8 mouse cellular contexts compared by ENCODE assay signal in genomic region chr11:79962877-79963183, GRCm38 (mm10). TPM values are rescaled to one million over a fixed set of nuclear protein-coding genes. Genes with fewer than 3 reads are reported as not detected.
DNase-seq lines count a peak whose midpoint lies in the region; ATAC-seq and TF ChIP-seq lines count a peak whose summit lies in the region.

No protein-coding gene starts in this region.

- TF ChIP-seq CTCF in olfactory bulb, adult 2 months (IDR thresholded peaks at IDR 0.05; ENCODE audit: insufficient read depth, low read depth, low read length) = no peak

- no peak overlapping the region for H3K27ac ChIP-seq in lung, embryonic 15.5 days
- H3K27ac ChIP-seq in limb, embryonic 13.5 days = no peak overlapping the region
- no peak overlapping the region; the same call in 1 of the 2 replicates for H3K27ac ChIP-seq in olfactory bulb, adult 2 months (ENCODE audit: insufficient read depth, low read depth, low read length)

- TF ChIP-seq POLR2A in olfactory bulb, adult 2 months (IDR thresholded peaks at IDR 0.05; ENCODE audit: insufficient read depth, low read depth, low read length) = no peak

- no peaks in the 10 kb centered on the region for H3K27me3 ChIP-seq in lung, embryonic 15.5 days
- no peaks in the 10 kb centered on the region for H3K27me3 ChIP-seq in limb, embryonic 13.5 days

- H3K9ac ChIP-seq in lung, embryonic 15.5 days = peak overlapping the region; percentile 14
- H3K9ac ChIP-seq in limb, embryonic 13.5 days = peak overlapping the region; percentile 48

- no peaks in the 10 kb centered on the region for H3K9me3 ChIP-seq in lung, embryonic 15.5 days
- no peaks in the 10 kb centered on the region for H3K9me3 ChIP-seq in limb, embryonic 13.5 days

- WGBS in lung, embryonic 15.5 days = 2% methylated on average over 9 of the region's 9 CpGs
- WGBS in limb, embryonic 13.5 days = 4% methylated on average over 9 of the region's 9 CpGs
- under 1% methylated on average over 9 of the region's 9 CpGs for WGBS in olfactory bulb, adult 2 months

- no peak for ATAC-seq in lung, embryonic 15.5 days (ENCODE audit: borderline replicate concordance, extremely low read depth, low FRiP score, low TSS enrichment)
- ATAC-seq in erythroblast, adult 5-6 weeks (replicated peaks; ENCODE audit: low FRiP score, poor library complexity, severe bottlenecking) = peak; percentile 24; the same call in 1 of the 2 replicates
- no peak for ATAC-seq in limb, embryonic 13.5 days (ENCODE audit: low FRiP score, low read depth)

- peaks cover 18% of the 10 kb centered on the region for H3K36me3 ChIP-seq in lung, embryonic 15.5 days
- peaks cover 21% of the 10 kb centered on the region for H3K36me3 ChIP-seq in limb, embryonic 13.5 days

- peak overlapping the region; percentile 78 for H3K4me3 ChIP-seq in lung, embryonic 15.5 days
- peak overlapping the region; percentile 79 for H3K4me3 ChIP-seq in limb, embryonic 13.5 days
- peak overlapping the region; percentile 84 for H3K4me3 ChIP-seq in olfactory bulb, adult 2 months (ENCODE audit: insufficient read depth, low read depth, low read length)

- H3K4me1 ChIP-seq in lung, embryonic 15.5 days = peaks cover 17% of the 10 kb centered on the region
- peaks cover 17% of the 10 kb centered on the region for H3K4me1 ChIP-seq in limb, embryonic 13.5 days
- peaks cover 3% of the 10 kb centered on the region; the same call in 1 of the 2 replicates for H3K4me1 ChIP-seq in olfactory bulb, adult 2 months (ENCODE audit: control insufficient read depth, insufficient read depth, low read length)

- peak overlapping the region; percentile 68 for H3K4me2 ChIP-seq in lung, embryonic 15.5 days
- H3K4me2 ChIP-seq in limb, embryonic 13.5 days (replicated peaks) = peak overlapping the region; percentile 62

- DNase-seq in lung, postnatal 25 days (ENCODE audit: low spot score) = no peak
- DNase-seq in embryo, embryonic 9.5 days (ENCODE audit: extremely low spot score) = no peak
- DNase-seq in cerebellum, postnatal 36 days = no peak
- DNase-seq in MN1 (ENCODE audit: low spot score) = no peak

RNA-seq across cellular contexts. Expression of gene Utp6, which starts 0.6 kb away (rescaled TPM):
- polyA plus RNA-seq in lung, embryonic 15.5 days (2015; fragmentation: Nextera tagmentation; extraction: Ambion mirVana) = 50.4 and 55.0 TPM in 2 replicates
- total RNA-seq in erythroblast, adult 5-6 weeks (2015; ENCODE audit: low replicate concordance) = 2.3 and 15.0 TPM in 2 replicates
- total RNA-seq in erythroblast, adult 5-6 weeks (2017; ENCODE audit: low replicate concordance) = 13.4 and 17.3 TPM in 2 replicates
- 57.9 and 64.0 TPM in 2 replicates for polyA plus RNA-seq in limb, embryonic 13.5 days (2015; fragmentation: Nextera tagmentation; extraction: Ambion mirVana)
- polyA plus RNA-seq in olfactory bulb, adult 2 months (2012; ENCODE audit: insufficient read depth, insufficient read length, low replicate concordance, missing spikeins) = not detected in 2 replicates

RNA-seq across cellular contexts. Expression of gene Suz12, which starts 30.1 kb away (rescaled TPM):
- polyA plus RNA-seq in lung, embryonic 15.5 days (2015; fragmentation: Nextera tagmentation; extraction: Ambion mirVana) = 18.3 and 20.5 TPM in 2 replicates
- 30.6 and 40.1 TPM in 2 replicates for total RNA-seq in erythroblast, adult 5-6 weeks (2015; ENCODE audit: low replicate concordance)
- total RNA-seq in erythroblast, adult 5-6 weeks (2017; ENCODE audit: low replicate concordance) = 42.0 and 55.1 TPM in 2 replicates
- 24.5 and 24.9 TPM in 2 replicates for polyA plus RNA-seq in limb, embryonic 13.5 days (2015; fragmentation: Nextera tagmentation; extraction: Ambion mirVana)
- 192 TPM in 1 of 2 replicates, not detected in the other for polyA plus RNA-seq in olfactory bulb, adult 2 months (2012; ENCODE audit: insufficient read depth, insufficient read length, low replicate concordance, missing spikeins)
